In genomic region chr14:19709161-19709560, GRCm38 (mm10) we compare ENCODE assay signal across 10 mouse cellular contexts. TPM values are rescaled to one million over a fixed set of nuclear protein-coding genes. Genes with fewer than 3 reads are reported as not detected.
DNase-seq lines count a peak whose midpoint lies in the region; ATAC-seq and TF ChIP-seq lines count a peak whose summit lies in the region.
"Had no signal": no experiment of that assay in that cellular context is flagged by ENCODE, and none has a peak within 500 bp of the region (broad histone marks: within the 10 kb centered on the region; RNA-seq: fewer than 3 reads in every experiment).

No protein-coding gene starts in this region.

- ATAC-seq in heart, embryonic 16.5 days (replicated peaks; ENCODE audit: extremely low read depth, insufficient read depth, low FRiP score) = no peak
- ATAC-seq in forebrain, embryonic 13.5 days = no peak
- ATAC-seq in midbrain, postnatal 0 days (ENCODE audit: low FRiP score) = no peak
- ATAC-seq in lung, postnatal 0 days = no peak

- H3K36me3 ChIP-seq in heart, embryonic 16.5 days (ENCODE audit: control insufficient read depth, insufficient read depth) = no peaks in the 10 kb centered on the region
- no peaks in the 10 kb centered on the region for H3K36me3 ChIP-seq in forebrain, embryonic 13.5 days (ENCODE audit: poor library complexity, severe bottlenecking)
- H3K36me3 ChIP-seq in limb, embryonic 10.5 days = no peaks in the 10 kb centered on the region
- H3K36me3 ChIP-seq in midbrain, postnatal 0 days (ENCODE audit: insufficient read depth, low read length) = no peaks in the 10 kb centered on the region
- H3K36me3 ChIP-seq in lung, postnatal 0 days (ENCODE audit: insufficient read depth, low read length) = no peaks in the 10 kb centered on the region
- H3K36me3 ChIP-seq: heart, embryonic 12.5 days; limb, embryonic 12.5 days had no signal

- no peaks in the 10 kb centered on the region for H3K9me3 ChIP-seq in heart, embryonic 16.5 days (replicated peaks; ENCODE audit: control insufficient read depth, low read length)
- no peaks in the 10 kb centered on the region for H3K9me3 ChIP-seq in forebrain, embryonic 13.5 days (replicated peaks)
- H3K9me3 ChIP-seq in limb, embryonic 10.5 days (replicated peaks) = no peaks in the 10 kb centered on the region
- no peaks in the 10 kb centered on the region for H3K9me3 ChIP-seq in midbrain, postnatal 0 days (ENCODE audit: low read length)
- H3K9me3 ChIP-seq in lung, postnatal 0 days (ENCODE audit: low read length) = no peaks in the 10 kb centered on the region
- H3K9me3 ChIP-seq: heart, embryonic 12.5 days; limb, embryonic 12.5 days had no signal

- no peak for TF ChIP-seq EP300 in lung, postnatal 0 days (IDR thresholded peaks at IDR 0.05)

- no peaks in the 10 kb centered on the region for H3K27me3 ChIP-seq in heart, embryonic 16.5 days (ENCODE audit: control insufficient read depth, insufficient read depth, low read length)
- H3K27me3 ChIP-seq in forebrain, embryonic 13.5 days = peaks cover 12% of the 10 kb centered on the region; the same call in 1 of the 2 replicates
- H3K27me3 ChIP-seq in limb, embryonic 10.5 days (ENCODE audit: low read depth, poor library complexity, severe bottlenecking) = 0 out of 2 replicates have a peak, but pooled peaks cover 4% of the 10 kb centered on the region
- 0 out of 2 replicates have a peak, but pooled peaks cover 5% of the 10 kb centered on the region for H3K27me3 ChIP-seq in midbrain, postnatal 0 days (ENCODE audit: insufficient read depth, low read length)
- H3K27me3 ChIP-seq in lung, postnatal 0 days (replicated peaks; ENCODE audit: insufficient read depth, low read length) = no peaks in the 10 kb centered on the region
- H3K27me3 ChIP-seq: heart, embryonic 12.5 days had no signal

- no peak for DNase-seq in heart, postnatal 10 days
- no peak for DNase-seq in limb, embryonic 10.5 days (ENCODE audit: low spot score)
- DNase-seq in midbrain, postnatal 0 days (ENCODE audit: low spot score) = peak; percentile 30
- no peak for DNase-seq in gastrocnemius, postnatal 25 days
- no peak for DNase-seq in urinary bladder, postnatal 10 days (ENCODE audit: low spot score)
- no peak for DNase-seq in lung, postnatal 0 days (ENCODE audit: low spot score)

- H3K4me2 ChIP-seq in heart, embryonic 16.5 days (ENCODE audit: low read depth, low read length) = peak overlapping the region; percentile 8; the same call in 1 of the 2 replicates
- peak overlapping the region; percentile 15; the same call in 1 of the 2 replicates for H3K4me2 ChIP-seq in forebrain, embryonic 13.5 days
- no peak overlapping the region for H3K4me2 ChIP-seq in midbrain, postnatal 0 days (ENCODE audit: low read depth, low read length, poor library complexity, severe bottlenecking)
- H3K4me2 ChIP-seq in lung, postnatal 0 days (replicated peaks; ENCODE audit: low read depth, low read length) = no peak overlapping the region
- H3K4me2 ChIP-seq: heart, embryonic 12.5 days; limb, embryonic 12.5 days had no signal

- 47% methylated on average over 9 of the region's 9 CpGs for WGBS in heart, embryonic 16.5 days
- WGBS in forebrain, embryonic 13.5 days = 39% methylated on average over 9 of the region's 9 CpGs
- WGBS in limb, embryonic 10.5 days = 67% methylated on average over 9 of the region's 9 CpGs
- 37% methylated on average over 9 of the region's 9 CpGs for WGBS in midbrain, postnatal 0 days
- 47% methylated on average over 9 of the region's 9 CpGs for WGBS in lung, postnatal 0 days

- no peak for TF ChIP-seq CTCF in midbrain, postnatal 0 days (IDR thresholded peaks at IDR 0.05)
- TF ChIP-seq CTCF in lung, postnatal 0 days (IDR thresholded peaks at IDR 0.05) = no peak

- no peak overlapping the region for H3K4me3 ChIP-seq in heart, embryonic 16.5 days (ENCODE audit: low read length)
- no peak overlapping the region for H3K4me3 ChIP-seq in forebrain, embryonic 13.5 days
- no peak overlapping the region for H3K4me3 ChIP-seq in limb, embryonic 10.5 days
- H3K4me3 ChIP-seq in midbrain, postnatal 0 days (ENCODE audit: low read depth, low read length) = no peak overlapping the region
- no peak overlapping the region for H3K4me3 ChIP-seq in lung, postnatal 0 days (ENCODE audit: low read depth, low read length)
- H3K4me3 ChIP-seq: heart, embryonic 12.5 days; limb, embryonic 12.5 days had no signal

- 0 out of 2 replicates have a peak overlapping the region, but pooled peaks have one; percentile 30 for H3K9ac ChIP-seq in heart, embryonic 16.5 days (ENCODE audit: low read length)
- no peak overlapping the region for H3K9ac ChIP-seq in forebrain, embryonic 13.5 days
- H3K9ac ChIP-seq in midbrain, postnatal 0 days (replicated peaks; ENCODE audit: low read length, poor library complexity, severe bottlenecking) = no peak overlapping the region
- H3K9ac ChIP-seq in lung, postnatal 0 days (replicated peaks; ENCODE audit: low read depth) = no peak overlapping the region
- H3K9ac ChIP-seq: heart, embryonic 12.5 days; limb, embryonic 12.5 days had no signal

- peak overlapping the region; percentile 45; the same call in 1 of the 2 replicates for H3K27ac ChIP-seq in heart, embryonic 16.5 days (ENCODE audit: low read length)
- no peak overlapping the region for H3K27ac ChIP-seq in forebrain, embryonic 13.5 days
- peak overlapping the region; percentile 14 for H3K27ac ChIP-seq in limb, embryonic 10.5 days
- no peak overlapping the region for H3K27ac ChIP-seq in midbrain, postnatal 0 days (ENCODE audit: low read depth, low read length)
- no peak overlapping the region for H3K27ac ChIP-seq in lung, postnatal 0 days (ENCODE audit: low read length)
- H3K27ac ChIP-seq: limb, embryonic 12.5 days had no signal

- H3K4me1 ChIP-seq in heart, embryonic 16.5 days (ENCODE audit: control insufficient read depth, insufficient read depth, low read length) = peaks cover 27% of the 10 kb centered on the region
- peaks cover 13% of the 10 kb centered on the region; the same call in 1 of the 2 replicates for H3K4me1 ChIP-seq in forebrain, embryonic 13.5 days
- peaks cover 35% of the 10 kb centered on the region for H3K4me1 ChIP-seq in limb, embryonic 10.5 days
- H3K4me1 ChIP-seq in midbrain, postnatal 0 days (ENCODE audit: insufficient read depth, low read length) = no peaks in the 10 kb centered on the region
- peaks cover 6% of the 10 kb centered on the region; the same call in 1 of the 2 replicates for H3K4me1 ChIP-seq in lung, postnatal 0 days (ENCODE audit: insufficient read depth, low read depth, low read length)

- intact Hi-C loops in heart, postnatal 10 days (cut with DNase I) = no loop called here

RNA-seq across cellular contexts. Expression of gene Nid2, which starts 41.9 kb away (rescaled TPM):
- polyA plus RNA-seq in heart, embryonic 16.5 days (2015; fragmentation: Nextera tagmentation; extraction: Ambion mirVana) = 89.5 and 108 TPM in 2 replicates
- total RNA-seq in heart, postnatal 10 days (2021) = 100 to 1,000 TPM; 109 to 116 TPM
- 22.7 and 27.1 TPM in 2 replicates for polyA plus RNA-seq in forebrain, embryonic 13.5 days (2015; fragmentation: Nextera tagmentation; extraction: Ambion mirVana)
- 98.5 TPM in 2 replicates for polyA plus RNA-seq in limb, embryonic 10.5 days (2016; fragmentation: Nextera tagmentation; extraction: Ambion mirVana)
- 35.2 and 39.0 TPM in 2 replicates for total RNA-seq in midbrain, postnatal 0 days (2014; rRNA removed)
- 18.6 and 21.3 TPM in 2 replicates for polyA plus RNA-seq in midbrain, postnatal 0 days (2015; fragmentation: Nextera tagmentation; extraction: Ambion mirVana)
- total RNA-seq in gastrocnemius, postnatal 25 days (2021) = 10 to 100 TPM; 13.5 to 14.9 TPM
- 39.0 and 40.4 TPM in 2 replicates for polyA plus RNA-seq in lung, postnatal 0 days (2015; fragmentation: Nextera tagmentation; extraction: Ambion mirVana)

Comparison
In these comparisons a context has a peak if more than half of its experiments do, and no peak if none do; other contexts are left out.
1. H3K27ac ChIP-seq: peak in heart, embryonic 16.5 days (single experiment) and limb, embryonic 10.5 days (single experiment); none in forebrain, embryonic 13.5 days (single experiment), midbrain, postnatal 0 days (single experiment) and lung, postnatal 0 days (single experiment).
2. H3K4me2 ChIP-seq: peak in heart, embryonic 16.5 days (single experiment) and forebrain, embryonic 13.5 days (single experiment); none in midbrain, postnatal 0 days (single experiment) and lung, postnatal 0 days (single experiment).